Mouse (Mus musculus) adrenal gland, adult 18-20 months (tissue): ENCODE measurements at regions not wholly inside any gene's neighbourhood (a gene's known extent, or its start where the extent isn't known, plus 50 kb on each side); places are given as distances from the start of the nearest gene placed in this dataset.

Experiments
- DNase-seq, 2 experiments: peaks; one replicate each; pipeline ENCODE4 v3.0.0; 2021 to 2022; ENCODE audit warnings: low spot score in 2 of 2

DNA sequence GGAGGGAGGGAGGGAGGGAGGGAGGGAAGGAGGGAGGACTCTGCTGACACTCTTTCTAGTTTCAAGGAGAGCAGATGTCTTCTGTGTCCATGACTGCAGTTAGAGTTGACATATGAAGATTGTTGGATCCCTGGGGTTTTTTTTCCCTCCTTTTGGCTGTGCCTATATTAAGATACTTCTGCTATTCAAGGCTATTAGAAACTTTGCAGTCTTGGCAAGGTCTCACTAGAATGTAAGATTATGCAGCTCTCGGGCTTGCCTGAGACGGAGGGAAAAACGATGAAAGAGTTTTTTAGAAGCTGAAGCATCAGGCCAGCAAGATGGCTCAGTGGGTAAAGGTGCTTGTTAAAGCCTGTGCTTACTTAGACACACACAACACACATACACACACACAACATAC lies 83.5 kb upstream of the Sfswap start:
- no peak for DNase-seq

DNA sequence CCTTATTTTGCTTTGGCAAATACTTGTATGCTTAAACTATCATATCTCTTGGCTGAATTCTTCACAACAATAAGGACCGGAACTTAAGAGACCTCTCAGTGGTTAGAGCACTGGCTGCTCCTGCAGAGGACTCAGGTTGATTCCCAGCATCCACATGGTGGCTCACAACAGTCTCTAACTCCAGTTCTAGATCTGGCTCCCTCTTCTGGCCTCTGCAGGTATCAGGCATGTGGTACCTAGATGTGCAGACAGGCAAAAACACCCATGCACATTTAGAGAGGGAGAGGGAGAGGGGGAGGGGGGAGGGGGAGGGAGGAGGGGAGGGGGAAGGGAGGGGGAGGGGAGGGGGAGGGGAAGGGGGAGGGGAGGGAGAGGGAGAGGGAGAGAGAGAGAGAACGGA lies 80.0 kb upstream of the Sfswap start:
- DNase-seq = no peak

DNA sequence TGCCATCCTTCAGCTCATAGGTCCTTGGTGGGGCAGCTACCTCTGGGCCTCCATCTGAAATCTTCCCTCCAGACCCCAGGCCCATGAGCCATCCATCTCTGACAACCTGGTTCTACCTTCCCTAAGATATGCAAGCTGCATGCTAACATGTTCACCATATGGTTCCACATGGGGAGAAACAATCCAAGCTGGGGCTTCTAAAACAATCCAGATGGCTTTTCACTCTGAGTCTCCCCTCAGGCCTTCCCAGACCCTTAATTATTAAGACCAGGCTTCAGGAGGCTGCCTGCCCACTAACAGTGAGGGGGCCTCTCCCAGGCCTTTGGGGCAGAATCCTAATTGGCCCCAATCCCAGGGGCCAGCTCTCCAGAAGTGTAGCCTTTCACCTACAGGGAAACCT lies 71.1 kb upstream of the Sfswap start:
- no peak for DNase-seq

DNA sequence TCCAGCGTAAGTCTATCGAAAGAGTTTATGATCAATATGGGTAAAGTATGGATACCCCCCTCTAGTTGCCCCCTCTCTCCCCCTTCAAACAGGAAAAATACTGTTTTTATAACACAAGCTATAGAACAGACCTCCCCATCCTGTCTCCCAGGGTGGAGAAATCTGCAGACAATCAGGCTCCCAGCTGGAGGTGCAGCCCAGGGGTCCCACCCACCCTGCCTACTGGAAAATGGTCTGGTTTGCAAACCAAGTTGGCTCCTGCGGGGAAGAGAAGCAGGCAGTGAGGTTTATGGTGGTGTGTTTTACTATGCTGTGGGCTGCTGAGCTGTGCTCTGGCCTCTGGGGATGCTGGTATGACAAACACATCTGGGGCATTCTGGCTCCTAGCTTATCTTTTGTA lies 70.7 kb upstream of the Sfswap start:
- DNase-seq = no peak

DNA sequence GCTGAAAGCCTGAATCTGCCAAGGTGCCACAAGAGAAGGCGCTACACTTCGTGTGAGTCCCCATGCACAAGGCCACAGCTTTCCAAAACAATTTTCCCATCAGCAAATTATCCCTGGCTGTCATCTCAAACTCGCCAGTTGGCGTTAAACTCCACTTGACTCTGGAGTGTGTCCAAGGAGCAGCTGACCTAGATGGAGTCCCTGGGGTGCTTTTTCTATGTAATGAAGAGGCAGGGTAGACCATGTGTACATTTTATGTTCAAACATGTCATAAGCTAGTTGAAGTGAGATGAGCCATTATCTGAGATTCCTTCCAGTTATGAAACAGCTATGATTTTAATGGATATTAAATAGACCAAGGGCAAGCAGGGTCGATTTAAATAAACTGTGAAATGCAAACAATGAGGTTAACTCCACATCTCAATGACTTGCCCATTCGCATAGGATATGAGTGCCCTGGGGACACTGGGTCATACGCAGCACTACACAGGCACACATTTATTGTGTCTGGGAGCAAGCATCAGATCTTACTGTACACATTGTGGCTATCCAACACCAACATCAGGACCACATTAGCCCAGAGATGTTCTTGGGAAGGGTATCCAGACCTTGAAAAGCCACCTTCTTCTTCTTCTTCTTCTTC lies 51.0 kb upstream of the Sfswap start:
- DNase-seq = no peak
